In the genomic region with DNA sequence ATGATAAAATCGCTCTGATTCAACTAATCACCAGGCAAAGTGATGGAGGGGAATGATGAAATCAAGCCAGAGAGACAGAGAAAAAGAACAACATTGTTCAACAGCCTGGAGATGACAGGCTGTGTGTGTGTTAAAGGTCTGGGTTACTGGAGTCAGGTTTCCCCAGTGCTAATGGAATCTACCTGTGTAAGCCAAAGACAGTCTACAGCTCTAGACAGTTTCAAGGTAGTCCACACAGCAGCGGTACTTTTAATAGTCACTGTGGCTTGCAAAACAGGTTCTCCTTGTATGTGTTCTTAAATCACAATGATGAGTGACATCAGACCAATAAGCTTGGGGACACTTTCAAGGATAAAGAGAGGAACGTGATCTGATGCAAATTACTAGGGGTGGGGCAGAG, we compare ENCODE assay signal across 22 mouse cellular contexts.
"Had no signal": no experiment of that assay in that cellular context is flagged by ENCODE, and none has a peak within 500 bp of the region (broad histone marks: within the 10 kb centered on the region; RNA-seq: fewer than 3 reads in every experiment).

No protein-coding gene starts in this region.

- H3K9me3 ChIP-seq: lung, embryonic 15.5 days; midbrain, embryonic 10.5 days; midbrain, embryonic 12.5 days; neural tube, embryonic 13.5 days; neural tube, embryonic 15.5 days had no signal

- H3K4me2 ChIP-seq: lung, embryonic 15.5 days; midbrain, embryonic 12.5 days; neural tube, embryonic 13.5 days; neural tube, embryonic 15.5 days had no signal

- DNase-seq: liver, postnatal 0 days; lung, adult 2 months; lung, postnatal 14 days; lung, postnatal 36 days; midbrain, embryonic 14.5 days; retina, postnatal 1 day; right cerebral cortex, adult 18-20 months; right cerebral cortex, postnatal 25 days; right cerebral cortex, postnatal 4 days; spleen, adult 18-20 months; thymus, adult 18-20 months; thymus, postnatal 14 days; thymus, postnatal 36 days had no signal

- ATAC-seq: liver, postnatal 0 days; lung, postnatal 0 days; midbrain, embryonic 16.5 days had no signal

- H3K36me3 ChIP-seq: lung, embryonic 15.5 days; midbrain, embryonic 10.5 days; midbrain, embryonic 12.5 days; neural tube, embryonic 13.5 days; neural tube, embryonic 15.5 days had no signal

- H3K9ac ChIP-seq: liver, postnatal 0 days; lung, embryonic 15.5 days; midbrain, embryonic 12.5 days; neural tube, embryonic 13.5 days; neural tube, embryonic 15.5 days had no signal

- H3K27ac ChIP-seq: lung, embryonic 15.5 days; macrophage; midbrain, embryonic 10.5 days; midbrain, embryonic 12.5 days; neural tube, embryonic 13.5 days; neural tube, embryonic 15.5 days had no signal

- H3K4me3 ChIP-seq: lung, embryonic 15.5 days; midbrain, embryonic 10.5 days; midbrain, embryonic 12.5 days; myocyte; neural tube, embryonic 13.5 days; neural tube, embryonic 15.5 days had no signal

- H3K4me1 ChIP-seq: lung, embryonic 15.5 days; neural tube, embryonic 15.5 days had no signal

- H3K27me3 ChIP-seq: lung, embryonic 15.5 days; midbrain, embryonic 12.5 days; neural tube, embryonic 13.5 days; neural tube, embryonic 15.5 days had no signal
